In the genomic region with DNA sequence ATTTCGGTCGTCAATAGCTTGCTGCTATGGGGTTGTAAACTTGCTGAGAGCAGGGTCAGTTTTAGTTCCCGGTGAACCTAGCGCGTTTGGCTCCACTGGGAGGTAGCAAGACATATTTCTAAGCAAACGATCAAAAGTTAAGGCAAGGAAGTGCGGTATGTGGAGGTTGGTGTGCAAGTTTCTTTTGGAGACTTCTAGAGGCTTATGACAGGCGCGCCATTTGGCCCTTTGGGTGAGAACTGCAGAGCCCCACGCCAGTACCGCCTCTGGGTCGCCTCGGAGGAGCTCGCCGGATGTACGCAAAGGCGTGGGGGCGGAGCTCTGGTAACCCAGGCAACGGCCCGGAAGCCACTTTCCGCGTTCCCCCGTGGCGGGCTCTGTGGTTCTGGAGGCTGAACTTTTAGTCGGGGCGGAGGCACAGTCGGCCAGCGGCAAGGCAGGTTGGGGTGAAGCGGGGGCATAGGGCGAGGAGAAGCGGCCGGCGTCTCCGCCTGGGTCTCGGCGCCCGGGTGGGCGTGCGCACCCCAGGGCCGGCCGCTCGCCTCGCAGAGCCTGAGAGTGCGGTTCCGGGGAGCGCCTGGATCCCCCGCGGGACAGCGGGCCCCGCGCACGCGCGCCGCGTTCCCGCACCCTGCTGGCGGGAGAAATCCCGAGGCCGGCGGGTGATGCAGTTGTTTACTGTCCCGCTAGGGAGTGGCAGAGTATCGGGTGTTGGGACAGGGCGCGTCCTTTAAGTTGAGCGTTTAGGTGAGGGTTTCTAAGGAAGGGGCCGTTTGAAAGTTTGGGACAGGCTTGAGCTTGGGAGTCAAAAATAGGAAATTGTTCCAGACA, we compare ENCODE assay signal across 8 mouse cellular contexts. TPM values are rescaled to one million over a fixed set of nuclear protein-coding genes. Genes with fewer than 3 reads are reported as not detected.
DNase-seq lines count a peak whose midpoint lies in the region; ATAC-seq and TF ChIP-seq lines count a peak whose summit lies in the region.

A gene (plus strand): TSS at position 51 of the 831 bp plus-strand sequence.

- no peaks in the 10 kb centered on the region for H3K27me3 ChIP-seq in forebrain, embryonic 10.5 days (ENCODE audit: poor library complexity, severe bottlenecking)
- H3K27me3 ChIP-seq in heart, embryonic 16.5 days (ENCODE audit: control insufficient read depth, insufficient read depth, low read length): no peaks in the 10 kb centered on the region
- no peaks in the 10 kb centered on the region for H3K27me3 ChIP-seq in liver, embryonic 16.5 days (ENCODE audit: control insufficient read depth, insufficient read depth, low read depth, low read length)
- no peaks in the 10 kb centered on the region for H3K27me3 ChIP-seq in neural tube, embryonic 13.5 days
- H3K27me3 ChIP-seq in testis, adult 2 months (ENCODE audit: control insufficient read depth, insufficient read depth, low read length): no peaks in the 10 kb centered on the region

- under 1% methylated on average over 67 of the region's 67 CpGs for WGBS in forebrain, embryonic 10.5 days
- under 1% methylated on average over 67 of the region's 67 CpGs for whole genome bisulfite sequencing in heart, embryonic 16.5 days
- WGBS in liver, embryonic 16.5 days (ENCODE audit: insufficient replicate concordance): under 1% methylated on average over 51 of the region's 67 CpGs
- WGBS in neural tube, embryonic 13.5 days: under 1% methylated on average over 66 of the region's 67 CpGs

- no peaks in the 10 kb centered on the region for H3K9me3 ChIP-seq in forebrain, embryonic 10.5 days
- H3K9me3 ChIP-seq in heart, embryonic 16.5 days (replicated peaks; ENCODE audit: control insufficient read depth, low read length): no peaks in the 10 kb centered on the region
- H3K9me3 ChIP-seq in liver, embryonic 16.5 days (replicated peaks; ENCODE audit: control insufficient read depth, low read length): no peaks in the 10 kb centered on the region
- H3K9me3 ChIP-seq in neural tube, embryonic 13.5 days: no peaks in the 10 kb centered on the region

- peak within 1 kb of the TSS; percentile 77 for H3K4me2 ChIP-seq in heart, embryonic 16.5 days (ENCODE audit: low read depth, low read length)
- peak within 1 kb of the TSS; percentile 60 for H3K4me2 ChIP-seq in liver, embryonic 16.5 days (ENCODE audit: low read depth, low read length)
- peak within 1 kb of the TSS; percentile 65 for H3K4me2 ChIP-seq in neural tube, embryonic 13.5 days

- ATAC-seq in heart, embryonic 16.5 days (replicated peaks; ENCODE audit: extremely low read depth, insufficient read depth, low FRiP score): peak; percentile 98
- ATAC-seq in liver, embryonic 16.5 days (ENCODE audit: low read depth): peak; percentile 97
- ATAC-seq in neural tube, embryonic 13.5 days (ENCODE audit: low read depth): peak; percentile 99

- peak within 1 kb of the TSS; percentile 96 for H3K27ac ChIP-seq in forebrain, embryonic 10.5 days
- H3K27ac ChIP-seq in heart, embryonic 16.5 days (ENCODE audit: low read length): peak within 1 kb of the TSS; percentile 86
- peak within 1 kb of the TSS; percentile 97 for H3K27ac ChIP-seq in liver, embryonic 16.5 days (ENCODE audit: low read length)
- peak within 1 kb of the TSS; percentile 84 for H3K27ac ChIP-seq in neural tube, embryonic 13.5 days (replicated peaks)
- peak within 1 kb of the TSS; percentile 82 for H3K27ac ChIP-seq in testis, adult 2 months (ENCODE audit: control insufficient read depth, insufficient read depth, low read depth, low read length)

- peak; percentile 31; the same call in 1 of the 2 replicates for TF ChIP-seq CTCF in testis, adult 2 months (IDR thresholded peaks at IDR 0.05; ENCODE audit: control insufficient read depth, insufficient read depth, insufficient replicate concordance, low read depth, low read length)

- peak within 1 kb of the TSS; percentile 92 for H3K4me3 ChIP-seq in forebrain, embryonic 10.5 days
- H3K4me3 ChIP-seq in heart, embryonic 16.5 days (ENCODE audit: low read length): peak within 1 kb of the TSS; percentile 71
- H3K4me3 ChIP-seq in liver, embryonic 16.5 days (ENCODE audit: low read depth, low read length): peak within 1 kb of the TSS; percentile 86
- peak within 1 kb of the TSS; percentile 67 for H3K4me3 ChIP-seq in neural tube, embryonic 13.5 days
- H3K4me3 ChIP-seq in testis, adult 2 months (ENCODE audit: control insufficient read depth, low read depth, low read length): peak within 1 kb of the TSS; percentile 92

- H3K9ac ChIP-seq in heart, embryonic 16.5 days (ENCODE audit: low read length): peak within 1 kb of the TSS; percentile 79
- peak within 1 kb of the TSS; percentile 84 for H3K9ac ChIP-seq in liver, embryonic 16.5 days (ENCODE audit: low read depth, low read length)
- peak within 1 kb of the TSS; percentile 72 for H3K9ac ChIP-seq in neural tube, embryonic 13.5 days

- H3K36me3 ChIP-seq in forebrain, embryonic 10.5 days (replicated peaks): no peaks in the 10 kb centered on the region
- H3K36me3 ChIP-seq in heart, embryonic 16.5 days (ENCODE audit: control insufficient read depth, insufficient read depth): no peaks in the 10 kb centered on the region
- no peaks in the 10 kb centered on the region for H3K36me3 ChIP-seq in liver, embryonic 16.5 days (ENCODE audit: control insufficient read depth, insufficient read depth)
- H3K36me3 ChIP-seq in neural tube, embryonic 13.5 days: no peaks in the 10 kb centered on the region
- H3K36me3 ChIP-seq in testis, adult 2 months (ENCODE audit: control insufficient read depth, insufficient read depth, low read length): no peaks in the 10 kb centered on the region

- peaks cover 28% of the 10 kb centered on the region for H3K4me1 ChIP-seq in forebrain, embryonic 10.5 days
- H3K4me1 ChIP-seq in heart, embryonic 16.5 days (ENCODE audit: control insufficient read depth, insufficient read depth, low read length): peaks cover 10% of the 10 kb centered on the region; the same call in 1 of the 2 replicates
- H3K4me1 ChIP-seq in liver, embryonic 16.5 days (ENCODE audit: control insufficient read depth, low read depth, low read length): peaks cover 26% of the 10 kb centered on the region
- H3K4me1 ChIP-seq in neural tube, embryonic 13.5 days (replicated peaks): peaks cover 16% of the 10 kb centered on the region
- no peaks in the 10 kb centered on the region for H3K4me1 ChIP-seq in testis, adult 2 months (ENCODE audit: control insufficient read depth, insufficient read depth, low read length)

- DNase-seq in CD8-positive naive resting alpha-beta T cell, adult 2 months (ENCODE audit: low read depth in 2 of 2, low spot score in 2 of 2): peak; percentile 93 to 94
- DNase-seq in c-Kit-positive CD71-negative TER-119-negative erythroid progenitor cells, embryonic 14.5 days (ENCODE audit: low read depth): peak; percentile 83
- DNase-seq in forebrain, embryonic 10.5 days (ENCODE audit: extremely low spot score, low spot score): peak; percentile 91
- DNase-seq in kidney, postnatal 36 days: peak; percentile 97 to 100

- TF ChIP-seq POLR2A in testis, adult 2 months (IDR thresholded peaks at IDR 0.05; ENCODE audit: control insufficient read depth, low read depth, low read length): peak; percentile 85

RNA-seq across cellular contexts. Expression of the gene that starts here (rescaled TPM):
- 32.4 and 35.9 TPM in 2 replicates for polyA plus RNA-seq in forebrain, embryonic 10.5 days (2016; fragmentation: Nextera tagmentation; extraction: Ambion mirVana)
- 19.1 and 21.8 TPM in 2 replicates for polyA plus RNA-seq in heart, embryonic 16.5 days (2015; fragmentation: Nextera tagmentation; extraction: Ambion mirVana)
- polyA plus RNA-seq in liver, embryonic 16.5 days (2015; fragmentation: Nextera tagmentation; extraction: Ambion mirVana): 7.5 and 7.7 TPM in 2 replicates
- 12.7 and 15.6 TPM in 2 replicates for polyA plus RNA-seq in neural tube, embryonic 13.5 days (2015; fragmentation: Nextera tagmentation; extraction: Ambion mirVana)
- 12.4 and 12.8 TPM in 2 replicates for polyA plus RNA-seq in testis, adult 2 months (2012; rRNA removed)

Comparison
In these comparisons a context has a peak if more than half of its experiments do, and no peak if none do; other contexts are left out.
1. Peak in every context shown above with its lines: DNase-seq, ATAC-seq, H3K4me3 ChIP-seq and H3K27ac ChIP-seq.